Mouse (Mus musculus): ENCODE data around the gene Ahnak2. TPM values are rescaled to one million over a fixed set of nuclear protein-coding genes. Genes with fewer than 3 reads are reported as not detected.

The Ahnak2 gene
- polyA plus RNA-seq, 1 experiment: 0.83 TPM

DNA sequence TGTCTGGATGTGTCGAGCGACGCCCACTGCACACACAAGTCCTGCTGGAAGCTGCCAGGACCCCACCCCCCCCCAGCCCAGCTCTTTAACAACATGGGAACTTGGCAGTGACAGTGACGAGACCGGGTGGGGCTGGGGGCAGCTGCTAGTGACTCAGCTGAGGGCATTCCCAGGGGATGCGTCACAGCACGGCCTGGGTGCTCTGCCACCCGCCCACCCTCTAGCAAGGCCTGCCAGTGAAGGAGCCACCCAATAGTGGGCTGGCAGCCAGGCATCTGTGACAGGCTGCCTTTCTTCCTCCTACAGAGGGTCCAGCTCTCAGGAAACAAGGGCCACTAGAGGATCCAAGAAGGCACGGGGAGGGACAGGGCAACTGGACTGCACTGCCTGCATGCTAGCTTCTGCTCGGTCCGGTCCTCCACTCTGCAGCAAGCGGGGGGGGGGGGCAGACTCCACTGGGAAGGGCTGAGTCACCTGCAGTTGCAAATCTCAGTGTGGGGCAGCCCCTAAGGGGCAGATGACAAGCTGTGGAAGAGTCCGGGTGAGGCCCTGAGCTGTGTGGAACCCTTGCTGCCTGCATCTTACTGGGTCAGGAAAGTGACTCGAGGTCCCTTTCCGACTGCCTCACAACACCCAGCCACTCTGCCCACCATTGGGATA lies 4.7 kb downstream of the Ahnak2 start:
- WGBS: 46% methylated on average over 15 of the region's 15 CpGs
- Histone ChIP-seq H3K27me3 (ENCODE audit: control insufficient read depth, insufficient read depth, low read length) (peaks cover 6% of the 10 kb centered on the region), H3K4me1 (ENCODE audit: control insufficient read depth, insufficient read depth, insufficient read length) (peaks cover 11% of the 10 kb centered on the region), H3K27ac (ENCODE audit: insufficient read depth, low read length) (no peak overlapping the region), H3K4me3 (ENCODE audit: extremely low read depth, insufficient read depth, insufficient read length) (no peak overlapping the region), H3K36me3 (ENCODE audit: control insufficient read depth, insufficient read depth, low read length) (no peaks in the 10 kb centered on the region)
- DNase-seq (ENCODE audit: low read depth in 1 of 2, low spot score in 2 of 2): no peak
- TF ChIP-seq POLR2A (IDR thresholded peaks at IDR 0.05; ENCODE audit: low read depth, low read length) (no peak), CTCF (IDR thresholded peaks at IDR 0.05; ENCODE audit: extremely low read depth, insufficient read depth, insufficient read length, insufficient replicate concordance) (no peak)

DNA sequence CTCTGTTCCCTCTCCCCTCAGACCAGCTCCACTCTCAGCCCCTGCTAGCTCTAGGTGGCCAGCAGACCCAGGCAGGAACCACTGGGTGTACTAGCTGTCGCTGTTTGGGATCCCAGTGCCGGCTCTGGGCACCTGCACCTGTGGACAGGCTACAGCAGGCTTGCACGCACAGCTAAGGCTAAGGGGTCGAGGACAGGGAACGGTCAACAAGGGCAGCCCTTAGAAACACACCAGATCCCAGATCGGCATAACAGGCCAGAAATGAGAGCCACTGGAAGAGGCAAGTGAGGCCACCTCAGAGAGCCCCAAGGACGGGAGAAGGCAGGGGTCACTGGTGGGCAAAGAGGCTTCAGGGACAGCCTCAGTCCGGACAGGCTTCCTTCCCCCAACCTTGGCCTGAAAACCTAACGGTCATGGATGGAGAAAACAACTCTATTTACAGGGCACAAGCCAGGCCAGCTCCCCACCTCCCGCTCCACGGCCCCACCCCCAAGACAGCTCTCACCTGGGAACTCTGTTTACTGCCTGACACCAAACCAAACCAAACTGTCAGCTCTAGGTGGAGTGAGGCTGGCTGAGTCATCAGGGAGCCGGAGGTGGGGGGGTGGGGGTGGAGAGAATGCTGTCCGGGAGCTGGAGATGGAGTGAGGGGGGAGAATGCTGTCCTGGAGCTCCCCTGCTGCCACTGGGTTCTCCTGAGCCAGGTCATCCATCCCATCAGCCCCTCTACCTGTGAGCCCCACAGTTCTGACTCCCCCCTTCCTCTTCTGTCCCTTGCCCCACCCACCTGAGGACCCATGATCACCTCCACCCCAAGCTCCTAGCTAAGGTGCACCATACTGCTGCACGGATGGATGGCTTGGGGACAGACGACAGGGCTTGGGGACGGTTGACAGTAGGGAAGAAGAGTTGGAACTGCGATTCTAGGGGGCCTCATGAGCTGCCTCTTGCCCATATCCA lies 5.6 kb downstream of the Ahnak2 start:
- Histone ChIP-seq H3K4me3 (ENCODE audit: extremely low read depth, insufficient read depth, insufficient read length) (no peak overlapping the region), H3K27me3 (ENCODE audit: control insufficient read depth, insufficient read depth, low read length) (0 out of 2 replicates have a peak, but pooled peaks cover under 1% of the 10 kb centered on the region), H3K36me3 (ENCODE audit: control insufficient read depth, insufficient read depth, low read length) (no peaks in the 10 kb centered on the region), H3K27ac (ENCODE audit: insufficient read depth, low read length) (no peak overlapping the region), H3K4me1 (ENCODE audit: control insufficient read depth, insufficient read depth, insufficient read length) (peaks cover 4% of the 10 kb centered on the region)
- no peak for DNase-seq (ENCODE audit: low read depth in 1 of 2, low spot score in 2 of 2)
- WGBS: 81% methylated on average over 17 of the region's 17 CpGs
- no peak for TF ChIP-seq CTCF (IDR thresholded peaks at IDR 0.05; ENCODE audit: extremely low read depth, insufficient read depth, insufficient read length, insufficient replicate concordance)
- no peak for TF ChIP-seq POLR2A (IDR thresholded peaks at IDR 0.05; ENCODE audit: low read depth, low read length)

DNA sequence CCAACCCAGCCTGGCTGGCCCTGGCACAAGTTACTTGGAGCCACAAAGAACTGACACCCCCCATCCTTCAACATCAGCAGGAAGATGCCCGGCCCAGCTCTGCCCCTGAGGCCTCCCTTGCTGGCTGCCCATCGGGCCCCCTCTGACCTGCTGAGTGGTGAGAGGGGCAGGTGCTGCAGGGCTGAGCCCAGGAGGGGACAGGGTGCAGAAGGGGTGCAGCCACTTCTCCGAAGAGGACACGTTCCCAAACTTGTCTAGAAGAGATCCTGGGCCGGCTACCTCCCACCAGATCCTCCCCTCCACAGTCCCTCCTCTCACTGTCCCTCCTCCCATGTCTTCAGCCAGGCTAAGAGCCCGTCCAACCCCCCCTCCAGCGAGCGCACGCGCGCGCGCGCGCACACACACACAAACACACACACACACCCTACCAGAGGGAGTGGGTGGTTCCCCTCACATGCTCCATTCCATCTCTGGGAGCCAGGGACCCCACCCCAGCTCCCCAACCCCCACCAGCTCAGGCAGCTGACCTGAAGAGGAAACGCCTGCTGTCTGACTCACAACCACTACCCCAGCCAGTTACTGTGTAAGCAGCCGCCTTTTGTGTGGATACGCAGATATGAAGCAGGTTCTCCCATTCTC lies 6.9 kb downstream of the Ahnak2 start:
- Histone ChIP-seq H3K4me3 (ENCODE audit: extremely low read depth, insufficient read depth, insufficient read length) (no peak overlapping the region), H3K27me3 (ENCODE audit: control insufficient read depth, insufficient read depth, low read length) (no peaks in the 10 kb centered on the region), H3K36me3 (ENCODE audit: control insufficient read depth, insufficient read depth, low read length) (no peaks in the 10 kb centered on the region), H3K27ac (ENCODE audit: insufficient read depth, low read length) (no peak overlapping the region), H3K4me1 (ENCODE audit: control insufficient read depth, insufficient read depth, insufficient read length) (peaks cover 3% of the 10 kb centered on the region; the same call in 1 of the 2 replicates)
- no peak for DNase-seq (ENCODE audit: low read depth in 1 of 2, low spot score in 2 of 2)
- 17% methylated on average over 18 of the region's 18 CpGs for WGBS
- TF ChIP-seq CTCF (IDR thresholded peaks at IDR 0.05; ENCODE audit: extremely low read depth, insufficient read depth, insufficient read length, insufficient replicate concordance) (no peak), POLR2A (IDR thresholded peaks at IDR 0.05; ENCODE audit: low read depth, low read length) (no peak)

DNA sequence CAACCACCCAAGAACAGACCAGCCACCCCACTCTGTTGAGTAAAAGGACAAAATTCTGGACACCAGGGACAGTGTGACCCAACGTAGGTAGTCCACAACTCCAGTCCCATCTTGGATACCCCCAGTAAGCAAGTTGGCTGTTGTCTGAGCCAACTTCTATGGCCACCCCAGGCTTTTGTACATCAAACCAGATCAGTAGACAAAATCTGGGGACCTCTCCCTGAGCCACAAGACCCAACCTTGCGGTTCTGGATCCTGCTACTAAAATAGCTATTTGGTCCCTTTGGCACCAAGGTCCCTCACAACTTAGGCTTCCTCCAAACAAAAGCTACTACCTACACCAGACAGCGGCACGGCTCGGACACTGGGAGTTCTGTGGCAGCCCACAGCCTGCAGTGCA lies 7.5 kb downstream of the Ahnak2 start:
- H3K27me3 ChIP-seq (ENCODE audit: control insufficient read depth, insufficient read depth, low read length): no peaks in the 10 kb centered on the region
- 89% methylated on average over 5 of the region's 5 CpGs for WGBS
- no peak for TF ChIP-seq CTCF (IDR thresholded peaks at IDR 0.05; ENCODE audit: extremely low read depth, insufficient read depth, insufficient read length, insufficient replicate concordance)
- H3K36me3 ChIP-seq (ENCODE audit: control insufficient read depth, insufficient read depth, low read length): no peaks in the 10 kb centered on the region
- no peak overlapping the region for H3K4me3 ChIP-seq (ENCODE audit: extremely low read depth, insufficient read depth, insufficient read length)
- H3K27ac ChIP-seq (ENCODE audit: insufficient read depth, low read length): no peak overlapping the region
- no peak for DNase-seq (ENCODE audit: low read depth in 1 of 2, low spot score in 2 of 2)
- H3K4me1 ChIP-seq (ENCODE audit: control insufficient read depth, insufficient read depth, insufficient read length): peaks cover 3% of the 10 kb centered on the region; the same call in 1 of the 2 replicates

DNA sequence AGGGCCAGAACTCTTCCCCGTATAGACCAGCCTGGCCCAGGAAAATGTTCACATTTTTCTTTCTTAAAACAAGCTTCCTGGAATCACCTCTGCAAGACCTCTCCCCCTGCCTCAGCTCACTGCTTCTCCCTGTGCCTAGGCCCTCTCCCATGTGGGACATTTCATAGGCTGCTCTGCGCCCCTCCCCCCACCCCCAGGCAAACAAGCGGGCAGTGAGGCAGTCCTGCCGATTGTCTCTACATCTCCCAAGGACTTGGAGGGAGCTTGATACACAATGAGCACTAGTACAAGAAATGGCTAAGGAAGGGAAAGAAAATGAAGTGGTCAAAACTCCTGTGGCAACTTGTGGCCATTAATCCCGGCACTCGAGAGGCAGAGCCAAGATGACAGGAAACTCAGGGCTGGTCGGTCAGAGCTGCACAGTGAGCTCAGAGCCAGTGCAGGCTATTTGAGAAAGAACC lies 8.1 kb downstream of the Ahnak2 start:
- DNase-seq (ENCODE audit: low read depth in 1 of 2, low spot score in 2 of 2): no peak
- WGBS: 79% methylated on average over 7 of the region's 7 CpGs
- no peaks in the 10 kb centered on the region for H3K36me3 ChIP-seq (ENCODE audit: control insufficient read depth, insufficient read depth, low read length)
- TF ChIP-seq CTCF (IDR thresholded peaks at IDR 0.05; ENCODE audit: extremely low read depth, insufficient read depth, insufficient read length, insufficient replicate concordance) (no peak), POLR2A (IDR thresholded peaks at IDR 0.05; ENCODE audit: low read depth, low read length) (no peak)
- no peak overlapping the region for H3K4me3 ChIP-seq (ENCODE audit: extremely low read depth, insufficient read depth, insufficient read length)
- no peak overlapping the region for H3K27ac ChIP-seq (ENCODE audit: insufficient read depth, low read length)
- H3K4me1 ChIP-seq (ENCODE audit: control insufficient read depth, insufficient read depth, insufficient read length): peaks cover 3% of the 10 kb centered on the region; the same call in 1 of the 2 replicates
- no peaks in the 10 kb centered on the region for H3K27me3 ChIP-seq (ENCODE audit: control insufficient read depth, insufficient read depth, low read length)

DNA sequence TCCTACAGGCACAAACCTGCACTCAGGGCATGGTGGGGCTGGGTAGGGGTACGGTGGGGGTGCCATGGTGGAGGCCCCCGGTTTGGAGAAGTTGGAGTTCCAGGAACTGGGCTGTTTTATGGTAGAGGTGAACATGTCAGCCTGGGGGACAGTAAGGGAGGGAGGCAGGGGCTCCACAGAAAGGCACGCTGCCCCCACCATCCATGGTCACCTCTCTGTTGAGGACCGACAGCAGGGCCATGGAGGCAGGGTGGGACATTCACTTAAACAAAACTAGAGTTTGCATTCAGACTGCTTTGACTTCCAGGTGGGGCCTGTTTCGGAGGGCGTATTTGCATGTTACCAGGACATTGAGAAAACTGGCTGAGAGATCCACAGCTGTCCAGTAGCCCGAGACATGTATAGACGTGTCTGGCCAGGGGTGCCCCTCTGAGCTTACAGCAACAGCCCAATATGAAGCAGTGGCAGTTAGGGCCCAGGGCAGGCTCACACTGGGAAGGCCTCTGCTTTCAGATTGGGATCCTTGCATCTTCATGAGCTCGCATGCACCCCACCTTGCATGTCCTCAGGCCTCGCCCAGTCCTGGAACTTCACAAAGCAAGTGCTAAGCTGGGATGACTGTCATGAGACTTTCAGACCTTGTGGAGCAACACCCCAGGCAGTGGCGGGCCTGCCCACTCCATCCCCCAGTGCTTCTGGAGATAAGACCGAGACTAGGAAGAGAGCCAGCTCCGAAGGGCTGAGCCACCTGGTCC lies 8.7 kb downstream of the Ahnak2 start:
- DNase-seq (ENCODE audit: low read depth in 1 of 2, low spot score in 2 of 2): no peak

More for the DNA sequence above, 8.7 kb downstream of the Ahnak2 start:
- Histone ChIP-seq H3K27me3 (ENCODE audit: control insufficient read depth, insufficient read depth, low read length) (no peaks in the 10 kb centered on the region), H3K36me3 (ENCODE audit: control insufficient read depth, insufficient read depth, low read length) (no peaks in the 10 kb centered on the region), H3K27ac (ENCODE audit: insufficient read depth, low read length) (no peak overlapping the region), H3K4me1 (ENCODE audit: control insufficient read depth, insufficient read depth, insufficient read length) (peaks cover 3% of the 10 kb centered on the region; the same call in 1 of the 2 replicates), H3K4me3 (ENCODE audit: extremely low read depth, insufficient read depth, insufficient read length) (no peak overlapping the region)
- 82% methylated on average over 13 of the region's 13 CpGs for WGBS
- TF ChIP-seq POLR2A (IDR thresholded peaks at IDR 0.05; ENCODE audit: low read depth, low read length) (no peak), CTCF (IDR thresholded peaks at IDR 0.05; ENCODE audit: extremely low read depth, insufficient read depth, insufficient read length, insufficient replicate concordance) (no peak)

All from spleen, adult 2 months (tissue).